Mouse (Mus musculus) liver, postnatal 0 days (tissue): ENCODE measurements at regions not wholly inside any gene's neighbourhood (a gene's known extent, or its start where the extent isn't known, plus 50 kb on each side); places are given as distances from the start of the nearest gene placed in this dataset.

Experiments
- CTCF ChIP-seq: sonication (generic); IDR thresholded peaks from 2 replicates; pipeline ENCODE4 v1.5.1; 2016; ENCODE audit warnings: antibody characterized with exemption, low read depth
- EP300 ChIP-seq: IDR thresholded peaks from 2 replicates; pipeline ENCODE4 v1.6.1; 2016; ENCODE audit warnings: antibody characterized with exemption, low read depth, mild to moderate bottlenecking

GRCm38 (mm10) chr4:69105188-69105587, 151.0 kb upstream of the Brinp1 start:
- no peak for TF ChIP-seq CTCF
- TF ChIP-seq EP300, result no peak
